Mouse (Mus musculus) CH12.LX (cell line): ENCODE measurements around the gene Klf7. TPM values are rescaled to one million over a fixed set of nuclear protein-coding genes. Genes with fewer than 3 reads are reported as not detected.
A peak's percentile ranks its signal among the peaks of the same experiment; 100 is the strongest.

Experiments used
- DNase-seq: peaks from one replicate; pipeline ENCODE4 v3.0.0-alpha.2; 2013; ENCODE audit errors: extremely low read depth
- H3K27ac ChIP-seq: 2 replicates; pipeline ENCODE4 v1.5.1; 2012; ENCODE audit warnings: low read depth, mild to moderate bottlenecking, control low read depth, moderate library complexity; ENCODE audit not compliant: insufficient read depth
- H3K27me3 ChIP-seq: replicated peaks from 2 replicates; pipeline ENCODE3; 2012; ENCODE audit warnings: inconsistent platforms
- H3K36me3 ChIP-seq, 2 experiments: replicated peaks in 1 of 2; 2 replicates each; pipeline versions ENCODE3 to v1.6.1; 2012; ENCODE audit warnings: inconsistent platforms in 1 of 2, low read length in 1 of 2, mild to moderate bottlenecking in 1 of 2, mixed read lengths in 1 of 2, moderate library complexity in 1 of 2; ENCODE audit not compliant: control insufficient read depth in 1 of 2, insufficient read depth in 1 of 2
- H3K4me1 ChIP-seq, 2 experiments: 2 replicates each; pipeline ENCODE4 v1.6.1; 2012; ENCODE audit warnings: inconsistent platforms in 1 of 2, moderate library complexity in 1 of 2; ENCODE audit not compliant: insufficient read depth in 2 of 2, control insufficient read depth in 1 of 2
- H3K4me2 ChIP-seq: 2 replicates; pipeline ENCODE4 v1.6.1; 2012; ENCODE audit warnings: low read depth, mild to moderate bottlenecking, control low read depth; ENCODE audit not compliant: poor library complexity, insufficient read depth, severe bottlenecking
- H3K4me3 ChIP-seq, 3 experiments: fragments of 150-350 bp in 1 of 3; sonication (generic) in 1 of 3; replicated peaks in 1 of 3; 2 replicates each; pipeline versions ENCODE3 to v1.5.1; 2011 to 2012; ENCODE audit warnings: low read depth in 2 of 3, low read length in 2 of 3, mild to moderate bottlenecking in 2 of 3, moderate library complexity in 2 of 3, control low read depth in 1 of 3, improper control_type of control experiment in 1 of 3, inconsistent platforms in 1 of 3, mixed read lengths in 1 of 3; ENCODE audit not compliant: poor library complexity in 1 of 3
- H3K79me2 ChIP-seq: replicated peaks from 2 replicates; pipeline ENCODE4 v1.6.1; 2012; ENCODE audit warnings: mild to moderate bottlenecking, moderate library complexity; ENCODE audit not compliant: control insufficient read depth, poor library complexity, insufficient read depth, severe bottlenecking; ENCODE audit errors: extremely low read depth
- H3K9ac ChIP-seq: 2 replicates; pipeline ENCODE4 v1.6.1; 2012; ENCODE audit warnings: low read depth, mild to moderate bottlenecking, control low read depth, moderate library complexity; ENCODE audit not compliant: insufficient read depth
- H3K9me3 ChIP-seq: replicated peaks from 2 replicates; pipeline ENCODE3; 2012; ENCODE audit warnings: low read length, inconsistent platforms, mixed read lengths
- CHD2 ChIP-seq: IDR thresholded peaks from 2 replicates; pipeline ENCODE4 v1.6.1; 2011; ENCODE audit warnings: low read length, improper control_type of control experiment
- GABPA ChIP-seq: IDR thresholded peaks from 2 replicates; pipeline ENCODE4 v1.6.1; 2012; ENCODE audit warnings: low read depth, low read length, improper control_type of control experiment, inconsistent platforms; ENCODE audit not compliant: insufficient replicate concordance
- JUND ChIP-seq: conservative IDR thresholded peaks from 2 replicates; pipeline ENCODE4 v1.6.1; 2011; ENCODE audit warnings: low read depth, low read length, improper control_type of control experiment
- KAT2A ChIP-seq: IDR thresholded peaks from 2 replicates; pipeline ENCODE4 v1.6.1; 2012; ENCODE audit warnings: low read length, improper control_type of control experiment, inconsistent platforms; ENCODE audit not compliant: insufficient replicate concordance
- MAFK ChIP-seq: IDR thresholded peaks from 2 replicates; pipeline ENCODE4 v1.6.1; 2011; ENCODE audit warnings: low read length, improper control_type of control experiment; ENCODE audit not compliant: insufficient replicate concordance
- MEF2A ChIP-seq: IDR thresholded peaks from 2 replicates; pipeline ENCODE4 v1.6.1; 2014; ENCODE audit warnings: low read depth, mild to moderate bottlenecking, inconsistent platforms, low read length, improper control_type of control experiment, borderline replicate concordance
- MXI1 ChIP-seq: IDR thresholded peaks from 2 replicates; pipeline ENCODE4 v1.6.1; 2011; ENCODE audit warnings: mild to moderate bottlenecking, low read depth, low read length, improper control_type of control experiment
- MYC ChIP-seq: IDR thresholded peaks from 2 replicates; pipeline ENCODE4 v1.6.1; 2011; ENCODE audit warnings: low read depth, mild to moderate bottlenecking, improper control_type of control experiment, low read length
- PAX5 ChIP-seq: IDR thresholded peaks from 2 replicates; pipeline ENCODE4 v1.6.1; 2012; ENCODE audit warnings: low read length, inconsistent platforms, mixed read lengths
- RAD21 ChIP-seq: IDR thresholded peaks from 2 replicates; pipeline ENCODE4 v1.6.1; 2011; ENCODE audit warnings: low read depth, mild to moderate bottlenecking, low read length, improper control_type of control experiment, moderate library complexity
- RCOR1 ChIP-seq: conservative IDR thresholded peaks from 2 replicates; pipeline ENCODE4 v1.6.1; 2012; ENCODE audit warnings: low read depth, mild to moderate bottlenecking, inconsistent platforms, low read length, improper control_type of control experiment
- TBP ChIP-seq: conservative IDR thresholded peaks from 2 replicates; pipeline ENCODE4 v1.6.1; 2011; ENCODE audit warnings: low read depth, low read length, improper control_type of control experiment
- TCF12 ChIP-seq: IDR thresholded peaks from 2 replicates; pipeline ENCODE4 v1.6.1; 2014; ENCODE audit warnings: low read depth, mild to moderate bottlenecking, inconsistent platforms, low read length, improper control_type of control experiment
- UBTF ChIP-seq: IDR thresholded peaks from 2 replicates; pipeline ENCODE4 v1.6.1; 2012; ENCODE audit warnings: low read depth, mild to moderate bottlenecking, inconsistent platforms, low read length, improper control_type of control experiment, moderate library complexity
- USF1 ChIP-seq: IDR thresholded peaks from 2 replicates; pipeline ENCODE4 v1.6.1; 2014; ENCODE audit warnings: low read depth, mild to moderate bottlenecking, inconsistent platforms, low read length, improper control_type of control experiment
- USF2 ChIP-seq: conservative IDR thresholded peaks from 2 replicates; pipeline ENCODE4 v1.6.1; 2011; ENCODE audit warnings: low read depth, low read length, improper control_type of control experiment
- ZKSCAN1 ChIP-seq: IDR thresholded peaks from 2 replicates; pipeline ENCODE4 v1.6.1; 2012; ENCODE audit warnings: low read depth, inconsistent platforms, low read length, improper control_type of control experiment, borderline replicate concordance
- ZNF384 ChIP-seq: IDR thresholded peaks from 2 replicates; pipeline ENCODE4 v1.6.1; 2012; ENCODE audit warnings: low read depth, low read length, improper control_type of control experiment, inconsistent platforms
- dilution Hi-C: fragments of 300-500 bp; cut with MboI; formaldehyde crosslinking; loops from 2 replicates; pipeline ENCODE4 v1.14.3; 2020; ENCODE audit warnings: low sequenced_read_pairs; ENCODE audit not compliant: extremely low pct_unique_long_range_greater_than_20kb, extremely low pct_ligation_motif_present
- in situ Hi-C: fragments of 300-500 bp; cut with MboI; formaldehyde crosslinking; loops from 3 replicates; pipeline ENCODE4 v1.14.3; 2019; ENCODE audit warnings: low sequenced_read_pairs, low pct_ligation_motif_present, low pct_unique_long_range_greater_than_20kb, mixed read lengths
- polyA plus RNA-seq: library from polyadenylated mRNA; unstranded; fragments of >175 nt; gene quantifications from 2 replicates; pipeline ENCODE4 v1.2.1, GENCODE M21; 2012; ENCODE audit warnings: low read depth; ENCODE audit not compliant: insufficient read length
- total RNA-seq, 2 experiments: library from RNA; depleted of rRNA; stranded (reverse); fragments of 300-350 nt in 1 of 2; fragments of >200 nt in 1 of 2; gene quantifications; 2 replicates each; pipeline ENCODE4 v1.2.3; 2012 to 2014

Klf7 gene
- total and polyA plus RNA-seq, 3 experiments: 4.3 to 6.5 (median 6.2) TPM

DNA sequence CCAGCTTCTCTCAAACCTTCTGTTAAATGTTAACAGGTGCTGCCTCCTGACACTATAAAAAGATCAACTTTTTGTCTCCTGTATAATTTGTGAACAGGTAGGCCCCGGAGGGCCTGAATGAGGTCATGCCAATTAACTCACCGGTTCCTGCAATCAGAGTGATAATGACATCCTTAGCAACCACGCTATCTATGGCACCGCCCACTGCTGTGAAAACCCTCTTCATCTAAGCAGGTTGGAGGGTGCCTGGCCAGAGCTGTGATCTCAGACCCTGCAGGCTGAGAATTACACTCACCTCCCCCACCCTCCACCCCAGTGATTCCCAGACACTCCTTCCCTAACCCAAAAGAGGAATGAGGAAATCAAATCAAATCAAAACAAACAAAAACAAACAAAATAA lies 126.3 kb downstream of the Klf7 start:
- H3K36me3 ChIP-seq: no peaks in the 10 kb centered on the region
- no peak overlapping the region for H3K9ac ChIP-seq
- no peak for DNase-seq
- H3K27ac ChIP-seq: no peak overlapping the region
- H3K27me3 ChIP-seq: no peaks in the 10 kb centered on the region
- no peaks in the 10 kb centered on the region for H3K9me3 ChIP-seq
- no peaks in the 10 kb centered on the region for H3K79me2 ChIP-seq
- dilution Hi-C loops: no loop called here
- in situ Hi-C loops: no loop called here
- no peak overlapping the region for H3K4me2 ChIP-seq
- TF ChIP-seq JUND (no peak), KAT2A (no peak), TBP (no peak), MAFK (no peak), TCF12 (no peak), GABPA (no peak), UBTF (no peak), MXI1 (no peak), MEF2A (no peak), ZKSCAN1 (no peak), RCOR1 (no peak), PAX5 (no peak), USF2 (no peak)
- no peak overlapping the region for H3K4me3 ChIP-seq
- peaks cover 4 to 32% of the 10 kb centered on the region in 2 experiments; a peak in 3 of 4 replicates for H3K4me1 ChIP-seq

DNA sequence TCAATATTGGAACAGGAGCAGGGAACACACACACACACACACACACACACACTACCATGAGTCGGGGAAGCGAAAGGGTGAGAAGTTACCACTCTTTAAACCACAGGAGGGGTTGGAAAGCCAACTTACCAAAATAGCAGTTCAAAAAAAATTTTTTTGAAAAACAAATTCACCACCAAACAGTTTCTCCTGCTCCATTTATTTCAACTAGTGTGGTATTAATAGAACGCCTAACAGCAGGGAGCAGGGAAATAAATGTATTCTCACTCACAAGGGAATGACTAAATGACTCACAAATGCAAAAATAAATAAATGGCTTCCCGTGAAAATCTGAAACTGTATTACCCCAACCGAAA lies 127.0 kb downstream of the Klf7 start:
- no peaks in the 10 kb centered on the region for H3K27me3 ChIP-seq
- TF ChIP-seq MYC: no peak
- peak; percentile 26; the same call in 1 of the 2 replicates for TF ChIP-seq ZNF384
- TF ChIP-seq RAD21: no peak
- no peak for TF ChIP-seq USF2
- TF ChIP-seq TBP: no peak
- no peak for TF ChIP-seq USF1
- TF ChIP-seq CHD2: no peak
- TF ChIP-seq, all 38 proteins: peak for 1
- H3K9ac ChIP-seq: no peak overlapping the region
- H3K36me3 ChIP-seq: no peaks in the 10 kb centered on the region
- dilution Hi-C loops: no loop called here
- H3K4me2 ChIP-seq: no peak overlapping the region
- DNase-seq: no peak
- H3K79me2 ChIP-seq: no peaks in the 10 kb centered on the region
- no peak overlapping the region for H3K4me3 ChIP-seq
- in situ Hi-C loops: no loop called here
- H3K27ac ChIP-seq: no peak overlapping the region
- H3K9me3 ChIP-seq: no peaks in the 10 kb centered on the region
- peaks cover 4 to 25% of the 10 kb centered on the region in 2 experiments; a peak in 3 of 4 replicates for H3K4me1 ChIP-seq
